Mouse (Mus musculus) liver, embryonic 16.5 days (tissue): ENCODE measurements around the gene Parp12. TPM values are rescaled to one million over a fixed set of nuclear protein-coding genes. Genes with fewer than 3 reads are reported as not detected.

Experiments used
- ATAC-seq: fragments of 200-750 bp; cut with Nextera tagmentation; 2 replicates; pipeline ENCODE4 v1.8.0; 2017; ENCODE audit warnings: low read depth, mild to moderate bottlenecking, moderate number of reproducible peaks, moderate library complexity
- H3K27ac ChIP-seq: fragments of 300-500 bp; sonication (generic); 2 replicates; pipeline ENCODE4 v1.5.1; 2014; ENCODE audit warnings: mild to moderate bottlenecking, low read length
- H3K27me3 ChIP-seq: fragments of 300-500 bp; sonication (generic); 2 replicates; pipeline ENCODE4 v1.6.1; 2014; ENCODE audit warnings: low read depth, low read length, mixed read lengths; ENCODE audit not compliant: control insufficient read depth, insufficient read depth
- H3K36me3 ChIP-seq: fragments of 300-500 bp; sonication (generic); 2 replicates; pipeline ENCODE4 v1.6.1; 2014; ENCODE audit warnings: mild to moderate bottlenecking; ENCODE audit not compliant: control insufficient read depth, insufficient read depth
- H3K4me1 ChIP-seq: fragments of 300-500 bp; sonication (generic); 2 replicates; pipeline ENCODE4 v1.6.1; 2014; ENCODE audit warnings: low read depth, low read length, mixed read lengths; ENCODE audit not compliant: control insufficient read depth
- H3K4me2 ChIP-seq: fragments of 300-500 bp; sonication (generic); 2 replicates; pipeline ENCODE4 v1.6.1; 2014; ENCODE audit warnings: low read depth, low read length, mixed read lengths
- H3K4me3 ChIP-seq: fragments of 300-500 bp; sonication (generic); 2 replicates; pipeline ENCODE4 v1.5.1; 2014; ENCODE audit warnings: low read depth, mild to moderate bottlenecking, low read length
- H3K9ac ChIP-seq: fragments of 300-500 bp; sonication (generic); 2 replicates; pipeline ENCODE4 v1.6.1; 2014; ENCODE audit warnings: low read depth, low read length
- H3K9me3 ChIP-seq: fragments of 300-500 bp; sonication (generic); replicated peaks from 2 replicates; pipeline ENCODE4 v1.6.1; 2016; ENCODE audit warnings: low read length; ENCODE audit not compliant: control insufficient read depth
- WGBS: fragments of 180-500 bp; shearing (Covaris S2); extraction: QIAGEN DNeasy Blood & Tissue Kit; methylation state at CpG from one replicate; pipeline ENCODE4 v1.1.7; 2014; ENCODE audit not compliant: insufficient replicate concordance; 5-methylcytosine and 5-hydroxymethylcytosine counted together
- polyA plus RNA-seq: library from polyadenylated mRNA; unstranded; fragments of >200 nt; fragmentation: Nextera tagmentation; extraction: Ambion mirVana; gene quantifications from 2 replicates; pipeline ENCODE4 v1.2.1, GENCODE M21; 2015

Parp12 gene
- polyA plus RNA-seq, result 4.2 and 5.5 TPM in 2 replicates

GRCm38 (mm10) chr6:39117584-39118455 lies at the start of gene Parp12:
TSS of gene Parp12 (minus strand) at chr6:39118349.
- peaks cover 2% of the 10 kb centered on the region for H3K4me1 ChIP-seq
- H3K36me3 ChIP-seq, result no peaks in the 10 kb centered on the region
- under 1% methylated on average over 84 of the region's 101 CpGs for WGBS
- peak within 1 kb of the TSS; percentile 62 for H3K27ac ChIP-seq
- ATAC-seq, result peak; percentile 85
- peaks cover 3% of the 10 kb centered on the region for H3K9me3 ChIP-seq
- H3K9ac ChIP-seq, result peak within 1 kb of the TSS; percentile 75
- H3K4me3 ChIP-seq, result peak within 1 kb of the TSS; percentile 88
- H3K4me2 ChIP-seq, result peak within 1 kb of the TSS; percentile 82
- H3K27me3 ChIP-seq, result peaks cover 45% of the 10 kb centered on the region

- ATAC-seq, result no peak
- Histone ChIP-seq H3K9me3 (no peaks in the 10 kb centered on the region), H3K4me2 (no peak overlapping the region), H3K9ac (no peak overlapping the region), H3K27me3 (no peaks in the 10 kb centered on the region), H3K4me3 (no peak overlapping the region), H3K27ac (no peak overlapping the region), H3K36me3 (peaks cover 26% of the 10 kb centered on the region), H3K4me1 (peaks cover 6% of the 10 kb centered on the region)
- 96% methylated on average over 1 of the region's 1 CpGs for WGBS
These were observed 46.7 kb upstream of the Parp12 start for GRCm38 (mm10) chr6:39164891-39165290.

- Histone ChIP-seq H3K4me2 (no peak overlapping the region; the same call in 1 of the 2 replicates), H3K27ac (no peak overlapping the region), H3K4me1 (peaks cover 6% of the 10 kb centered on the region), H3K9me3 (no peaks in the 10 kb centered on the region), H3K27me3 (no peaks in the 10 kb centered on the region), H3K4me3 (no peak overlapping the region), H3K9ac (no peak overlapping the region), H3K36me3 (peaks cover 21% of the 10 kb centered on the region)
- WGBS, result 53% methylated on average over 6 of the region's 6 CpGs
- peak; percentile 82 for ATAC-seq
These were observed 43.8 kb upstream of the Parp12 start for GRCm38 (mm10) chr6:39161975-39162374.

- ATAC-seq, result no peak
- Histone ChIP-seq H3K4me2 (no peak overlapping the region), H3K4me3 (no peak overlapping the region), H3K4me1 (no peaks in the 10 kb centered on the region), H3K27me3 (no peaks in the 10 kb centered on the region), H3K9me3 (no peaks in the 10 kb centered on the region), H3K36me3 (peaks cover 61% of the 10 kb centered on the region), H3K9ac (no peak overlapping the region), H3K27ac (no peak overlapping the region)
- WGBS, result 75% methylated on average over 6 of the region's 6 CpGs
These were observed 27.9 kb upstream of the Parp12 start for GRCm38 (mm10) chr6:39146041-39146440.

- H3K27me3 ChIP-seq, result no peaks in the 10 kb centered on the region
- H3K9me3 ChIP-seq, result no peaks in the 10 kb centered on the region
- no peak for ATAC-seq
- no peak overlapping the region for H3K9ac ChIP-seq
- no peak overlapping the region for H3K27ac ChIP-seq
- no peak overlapping the region for H3K4me2 ChIP-seq
- 65% methylated on average over 5 of the region's 5 CpGs for WGBS
- no peak overlapping the region for H3K4me3 ChIP-seq
- H3K4me1 ChIP-seq, result no peaks in the 10 kb centered on the region
- H3K36me3 ChIP-seq, result peaks cover 6% of the 10 kb centered on the region; the same call in 1 of the 2 replicates
These were observed 14.4 kb upstream of the Parp12 start for GRCm38 (mm10) chr6:39132556-39132955.

GRCm38 (mm10) chr6:39131480-39131879 lies 13.3 kb upstream of the Parp12 start:
- H3K9ac ChIP-seq, result no peak overlapping the region
- no peak overlapping the region for H3K4me2 ChIP-seq
- no peaks in the 10 kb centered on the region for H3K4me1 ChIP-seq
- H3K9me3 ChIP-seq, result no peaks in the 10 kb centered on the region
- H3K27me3 ChIP-seq, result no peaks in the 10 kb centered on the region
- no peak overlapping the region for H3K4me3 ChIP-seq
- H3K27ac ChIP-seq, result no peak overlapping the region
- ATAC-seq, result no peak
- peaks cover 6% of the 10 kb centered on the region; the same call in 1 of the 2 replicates for H3K36me3 ChIP-seq
- 48% methylated on average over 4 of the region's 4 CpGs for WGBS

- no peak for ATAC-seq
- H3K4me2 ChIP-seq, result no peak overlapping the region
These were observed 6.6 kb upstream of the Parp12 start for GRCm38 (mm10) chr6:39124719-39125118.

GRCm38 (mm10) chr6:39120685-39121084 lies 2.5 kb upstream of the Parp12 start:
- Histone ChIP-seq H3K9ac (no peak overlapping the region), H3K4me2 (no peak overlapping the region), H3K9me3 (peaks cover 3% of the 10 kb centered on the region), H3K36me3 (no peaks in the 10 kb centered on the region), H3K27ac (no peak overlapping the region), H3K27me3 (peaks cover 45% of the 10 kb centered on the region), H3K4me1 (peaks cover 2% of the 10 kb centered on the region), H3K4me3 (no peak overlapping the region)
- no peak for ATAC-seq
- 41% methylated on average over 3 of the region's 3 CpGs for WGBS

More at GRCm38 (mm10) chr6:39124719-39125118, 6.6 kb upstream of the Parp12 start:
- no peaks in the 10 kb centered on the region for H3K4me1 ChIP-seq
- peaks cover 11% of the 10 kb centered on the region for H3K27me3 ChIP-seq
- no peak overlapping the region for H3K4me3 ChIP-seq
- H3K9me3 ChIP-seq, result no peaks in the 10 kb centered on the region
- H3K36me3 ChIP-seq, result no peaks in the 10 kb centered on the region
- H3K27ac ChIP-seq, result no peak overlapping the region
- no peak overlapping the region for H3K9ac ChIP-seq

- no peaks in the 10 kb centered on the region for H3K36me3 ChIP-seq
- H3K4me2 ChIP-seq, result peak overlapping the region; percentile 82
- H3K9me3 ChIP-seq, result peaks cover 3% of the 10 kb centered on the region
- peaks cover 45% of the 10 kb centered on the region for H3K27me3 ChIP-seq
- H3K27ac ChIP-seq, result peak overlapping the region; percentile 23; the same call in 1 of the 2 replicates
- 14% methylated on average over 49 of the region's 49 CpGs for WGBS
- H3K4me1 ChIP-seq, result peaks cover 2% of the 10 kb centered on the region
- ATAC-seq, result peak; percentile 8; the same call in 1 of the 2 replicates
- H3K4me3 ChIP-seq, result peak overlapping the region; percentile 88
- H3K9ac ChIP-seq, result peak overlapping the region; percentile 75
These were observed 320 bp upstream of the Parp12 start for GRCm38 (mm10) chr6:39118456-39118881.
